Mouse (Mus musculus) bone marrow, adult 2 months (tissue): ENCODE data around the gene Nipal3. TPM values are rescaled to one million over a fixed set of nuclear protein-coding genes. Genes with fewer than 3 reads are reported as not detected.

Experiments
- H3K27ac ChIP-seq: fragments of 200-500 bp; 2 replicates; pipeline ENCODE4 v1.5.1; 2012; ENCODE audit warnings: low read depth, mild to moderate bottlenecking, control low read depth, inconsistent platforms, low read length; ENCODE audit not compliant: control insufficient read depth, poor library complexity, insufficient read depth
- H3K4me1 ChIP-seq: fragments of 200-500 bp; 2 replicates; pipeline ENCODE4 v1.6.1; 2011; ENCODE audit warnings: low read length; ENCODE audit not compliant: control insufficient read depth, insufficient read depth
- H3K4me3 ChIP-seq: fragments of 200-500 bp; replicated peaks from 2 replicates; pipeline ENCODE3; 2011; ENCODE audit warnings: mild to moderate bottlenecking, low read depth, low read length, control low read depth; ENCODE audit not compliant: control insufficient read depth
- CTCF ChIP-seq: fragments of 200-500 bp; IDR thresholded peaks from 2 replicates; pipeline ENCODE4 v1.5.1; 2011; ENCODE audit warnings: low read length, control low read depth; ENCODE audit not compliant: control insufficient read depth, insufficient read depth
- POLR2A ChIP-seq: fragments of 200-500 bp; IDR thresholded peaks from 2 replicates; pipeline ENCODE4 v1.6.1; 2011; ENCODE audit warnings: low read depth, mild to moderate bottlenecking, control low read depth, low read length, borderline replicate concordance; ENCODE audit not compliant: control insufficient read depth
- WGBS: fragments of 180-500 bp; shearing (Covaris S2); methylation state at CpG from one replicate; pipeline ENCODE4 v1.1.7; 2018; 5-methylcytosine and 5-hydroxymethylcytosine counted together
- polyA plus RNA-seq: library from polyadenylated mRNA; stranded (reverse); fragments of >200 nt; gene quantifications from 2 replicates; pipeline ENCODE4 v1.2.4, GENCODE M21; 2011; ENCODE audit warnings: low replicate concordance; ENCODE audit not compliant: missing spikeins, insufficient read depth, insufficient read length

The Nipal3 gene
- polyA plus RNA-seq, 1 experiment: 18.5 TPM

DNA sequence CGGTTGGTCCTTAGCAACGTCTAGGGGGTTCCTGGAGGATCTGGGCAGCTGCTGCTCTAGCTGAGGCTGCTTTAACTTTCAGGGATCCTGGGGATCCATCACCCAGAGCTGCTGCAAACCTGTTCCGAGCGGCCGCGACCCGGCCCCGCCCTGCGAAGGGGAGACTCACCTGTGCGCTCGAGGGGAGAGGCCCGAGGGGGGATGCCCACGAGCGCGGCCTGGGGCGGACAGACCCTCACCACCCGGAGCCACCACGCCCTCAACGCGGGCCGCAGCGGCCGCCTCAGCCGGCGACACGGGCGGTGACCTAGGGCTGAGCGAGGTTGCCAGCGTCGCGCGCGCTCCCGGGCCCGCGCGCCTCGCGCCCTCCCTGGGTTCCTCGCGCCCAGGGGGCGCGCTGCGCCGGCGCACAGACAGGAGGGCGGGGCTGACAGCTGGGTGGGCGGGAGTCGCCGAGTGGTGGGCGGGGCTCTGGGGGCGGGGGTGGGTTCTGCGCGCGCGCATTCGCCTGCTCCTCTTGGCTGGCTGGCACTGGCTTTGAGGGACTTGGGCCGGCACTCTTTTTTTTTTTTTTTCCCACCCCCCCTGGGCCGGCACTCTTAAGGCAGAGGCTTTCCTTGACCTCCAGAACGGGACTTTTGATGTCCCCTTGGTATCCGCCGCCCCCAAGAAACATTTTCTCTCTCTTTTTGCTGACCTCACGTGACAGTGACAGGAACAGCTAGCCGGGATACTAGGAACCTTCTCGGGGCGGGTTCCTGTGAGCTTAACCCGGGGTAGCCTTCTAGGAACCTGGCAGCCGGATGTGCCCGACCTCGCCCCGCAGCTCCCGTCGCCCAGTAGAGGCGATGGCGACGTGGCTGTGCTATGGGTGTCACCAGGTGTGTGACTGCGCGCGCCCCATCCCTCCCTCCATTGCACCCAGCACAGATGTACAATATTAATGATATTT is 61.1 kb downstream of the Nipal3 start, which contains the start of gene Rcan3:
Rcan3 (minus strand) TSS at position 411 of the 952 bp plus-strand sequence.
- H3K4me3 ChIP-seq: peak within 1 kb of the TSS; percentile 73
- WGBS: under 1% methylated on average over 79 of the region's 79 CpGs
- TF ChIP-seq CTCF (no peak), POLR2A (peak; percentile 65; the same call in 1 of the 2 replicates)
- H3K27ac ChIP-seq: peak within 1 kb of the TSS; percentile 90
- H3K4me1 ChIP-seq: no peaks in the 10 kb centered on the region

- no peaks in the 10 kb centered on the region for H3K4me1 ChIP-seq
- no peak overlapping the region; the same call in 1 of the 2 replicates for H3K27ac ChIP-seq
- WGBS: 22% methylated on average over 10 of the region's 10 CpGs
- TF ChIP-seq CTCF: no peak
- no peak for TF ChIP-seq POLR2A
- peak overlapping the region; percentile 58 for H3K4me3 ChIP-seq
These were observed 61.8 kb downstream of the Nipal3 start for GRCm38 (mm10) chr4:135433086-135433442.

DNA sequence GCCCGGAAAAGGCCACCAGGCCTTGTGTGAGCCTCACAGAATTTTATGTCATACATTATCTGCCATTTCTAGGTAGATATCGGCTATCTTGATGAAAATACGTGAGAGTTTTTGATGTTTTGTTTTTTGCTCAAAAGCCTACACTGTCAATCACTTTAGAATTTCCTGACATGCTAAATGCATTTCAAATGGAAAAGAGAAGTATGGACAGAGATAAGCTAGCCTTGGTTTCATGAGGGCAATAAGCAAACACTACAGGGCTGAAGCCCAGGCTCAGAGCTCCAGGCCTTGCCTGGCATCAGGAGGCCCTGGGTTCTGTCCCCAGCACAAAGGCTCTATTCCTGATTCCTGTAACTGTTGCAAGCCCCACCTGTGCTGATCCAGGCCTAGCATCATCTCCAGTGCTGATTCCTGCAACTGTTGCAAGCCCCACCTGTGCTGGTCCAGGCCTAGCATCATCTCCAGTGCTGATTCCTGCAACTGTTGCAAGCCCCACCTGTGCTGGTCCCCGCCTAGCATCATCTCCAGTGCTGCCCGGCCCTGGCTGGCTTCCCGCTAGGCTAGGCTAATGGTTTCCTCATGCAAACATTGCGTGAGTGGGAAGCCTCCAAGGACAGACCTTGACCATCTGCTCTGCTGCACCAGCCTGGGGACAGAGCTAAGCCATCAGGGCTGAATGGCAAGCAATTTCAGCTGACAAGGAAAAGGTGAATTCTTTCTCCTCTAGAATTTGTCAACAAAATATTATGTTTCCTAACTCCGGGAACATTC is 64.7 kb downstream of the Nipal3 start:
- H3K27ac ChIP-seq: no peak overlapping the region
- H3K4me1 ChIP-seq: no peaks in the 10 kb centered on the region; the same call in 1 of the 2 replicates
- H3K4me3 ChIP-seq: no peak overlapping the region
- WGBS: 80% methylated on average over 8 of the region's 8 CpGs
- no peak for TF ChIP-seq CTCF
- TF ChIP-seq POLR2A: no peak

DNA sequence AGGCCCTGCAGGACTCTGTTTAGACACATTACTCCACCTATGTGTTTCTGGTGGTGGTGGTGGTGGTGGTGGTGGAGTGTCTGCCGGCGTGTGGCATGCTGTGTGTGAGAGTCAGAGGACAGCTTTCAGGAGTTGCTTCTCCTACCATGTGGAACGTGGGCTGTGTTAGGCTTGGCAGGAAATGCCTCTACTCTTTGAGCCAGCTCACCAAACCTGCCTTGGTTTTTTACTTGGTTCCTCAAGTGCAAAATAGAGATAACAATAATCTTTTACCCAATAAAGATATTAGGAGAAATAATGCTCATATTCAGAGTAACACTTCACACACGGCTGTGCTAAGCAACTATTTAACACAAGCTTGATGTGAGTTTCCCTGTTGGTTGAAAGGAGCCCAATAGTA is 65.5 kb downstream of the Nipal3 start:
- H3K27ac ChIP-seq: no peak overlapping the region
- WGBS: 40% methylated on average over 4 of the region's 4 CpGs
- no peak for TF ChIP-seq POLR2A
- TF ChIP-seq CTCF: no peak
- no peaks in the 10 kb centered on the region; the same call in 1 of the 2 replicates for H3K4me1 ChIP-seq
- no peak overlapping the region for H3K4me3 ChIP-seq

DNA sequence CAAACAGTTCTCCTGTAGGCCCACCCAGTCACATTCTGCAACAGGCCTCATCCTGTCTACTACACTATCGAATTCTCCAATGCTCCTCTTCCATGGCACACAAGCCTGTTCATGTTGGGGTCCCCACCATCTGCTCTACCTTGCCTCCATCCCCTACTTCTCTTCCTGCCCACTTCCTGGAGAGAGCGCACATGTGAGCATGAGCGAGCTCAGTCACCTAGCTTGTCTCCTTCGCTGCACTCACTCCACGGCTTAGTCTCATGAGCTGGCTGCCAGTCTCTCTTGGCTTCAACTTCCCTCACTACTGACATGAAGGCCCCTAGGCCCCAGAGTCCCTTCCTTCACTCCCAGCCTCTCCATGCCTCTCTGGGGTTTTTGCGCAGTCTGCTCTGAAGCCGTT is 68.3 kb downstream of the Nipal3 start:
- no peak overlapping the region for H3K27ac ChIP-seq
- TF ChIP-seq POLR2A (no peak), CTCF (no peak)
- no peak overlapping the region for H3K4me3 ChIP-seq
- WGBS: 62% methylated on average over 7 of the region's 7 CpGs
- no peaks in the 10 kb centered on the region; the same call in 1 of the 2 replicates for H3K4me1 ChIP-seq

- TF ChIP-seq POLR2A (no peak), CTCF (no peak)
- no peaks in the 10 kb centered on the region; the same call in 1 of the 2 replicates for H3K4me1 ChIP-seq
- 86% methylated on average over 9 of the region's 9 CpGs for WGBS
- H3K4me3 ChIP-seq: no peak overlapping the region
- no peak overlapping the region for H3K27ac ChIP-seq
These were observed 69.2 kb downstream of the Nipal3 start for GRCm38 (mm10) chr4:135425625-135426024.

DNA sequence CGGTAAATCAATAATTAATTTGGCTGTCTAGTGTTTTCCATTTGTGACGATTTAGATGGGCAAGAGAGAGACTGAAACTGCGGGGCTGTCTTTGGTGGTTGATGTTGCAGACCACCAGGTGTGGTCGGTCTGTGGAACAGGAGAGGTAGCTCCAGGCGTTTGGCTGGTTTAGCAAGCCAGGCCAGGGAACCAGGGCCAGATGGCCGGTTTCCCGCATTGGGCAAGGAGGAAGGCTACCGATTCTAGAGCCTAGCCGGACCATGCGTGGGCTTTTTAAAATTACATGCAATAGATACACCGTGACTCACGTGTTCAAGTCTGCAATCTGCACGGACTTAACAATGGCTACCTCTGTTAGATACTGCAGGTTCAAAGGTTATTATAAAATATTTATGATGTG is 73.9 kb downstream of the Nipal3 start:
- 93% methylated on average over 13 of the region's 13 CpGs for WGBS
- Histone ChIP-seq H3K4me1 (no peaks in the 10 kb centered on the region), H3K4me3 (no peak overlapping the region), H3K27ac (no peak overlapping the region)
- no peak for TF ChIP-seq CTCF
- TF ChIP-seq POLR2A: no peak

- Histone ChIP-seq H3K4me1 (no peaks in the 10 kb centered on the region), H3K27ac (no peak overlapping the region), H3K4me3 (no peak overlapping the region)
- TF ChIP-seq CTCF (no peak), POLR2A (no peak)
- 91% methylated on average over 11 of the region's 11 CpGs for WGBS
These were observed 74.4 kb downstream of the Nipal3 start for GRCm38 (mm10) chr4:135420416-135420815.
